Mouse (Mus musculus): ENCODE measurements around the gene Tmem41b.

DNA sequence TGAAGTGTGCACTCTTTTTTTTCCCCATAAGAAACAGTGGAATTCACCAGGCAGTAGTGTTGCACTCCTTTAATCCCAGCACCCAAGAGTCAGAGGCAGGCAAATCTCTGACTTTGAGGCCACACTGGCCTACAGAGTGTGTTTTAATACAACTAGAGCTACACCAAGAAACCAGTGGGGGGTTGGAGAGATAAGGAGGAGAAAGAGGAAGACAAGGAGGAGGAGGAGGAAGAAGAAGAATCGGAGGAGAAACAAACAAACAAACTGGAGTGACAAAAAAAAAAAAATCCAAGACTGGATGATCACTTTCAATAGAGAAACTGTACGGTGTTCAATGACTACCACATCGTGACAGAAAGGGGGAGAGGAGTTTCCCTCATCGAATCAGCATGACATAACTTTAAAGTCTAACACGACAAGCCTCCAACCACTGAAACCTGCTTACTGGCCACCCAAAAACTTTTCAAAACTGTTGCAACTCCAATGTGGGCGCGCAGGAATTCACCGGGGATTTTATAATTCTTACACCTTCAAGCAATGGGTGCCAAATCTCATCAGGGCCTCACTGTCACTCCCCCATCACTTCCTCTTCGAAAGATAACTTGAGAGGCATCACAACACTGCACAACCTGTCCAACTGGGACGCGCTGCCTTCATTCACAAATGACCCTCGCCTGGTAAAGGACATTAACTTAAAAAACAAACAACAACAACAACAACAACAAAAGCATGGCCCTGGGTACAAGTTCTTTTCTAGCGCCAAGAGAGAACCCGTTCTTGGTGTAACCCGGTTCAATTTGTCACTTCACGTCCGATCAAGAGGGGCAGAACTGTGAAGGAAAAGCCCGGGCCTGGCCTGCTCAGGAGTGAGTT is 27.6 kb downstream of the Tmem41b start:
- TF ChIP-seq CTCF (IDR thresholded peaks at IDR 0.05; ENCODE audit: insufficient read depth, low read depth, low read length) (no peak), POLR2A (IDR thresholded peaks at IDR 0.05; ENCODE audit: insufficient read depth, low read depth, low read length) (no peak)
